In the genomic region with DNA sequence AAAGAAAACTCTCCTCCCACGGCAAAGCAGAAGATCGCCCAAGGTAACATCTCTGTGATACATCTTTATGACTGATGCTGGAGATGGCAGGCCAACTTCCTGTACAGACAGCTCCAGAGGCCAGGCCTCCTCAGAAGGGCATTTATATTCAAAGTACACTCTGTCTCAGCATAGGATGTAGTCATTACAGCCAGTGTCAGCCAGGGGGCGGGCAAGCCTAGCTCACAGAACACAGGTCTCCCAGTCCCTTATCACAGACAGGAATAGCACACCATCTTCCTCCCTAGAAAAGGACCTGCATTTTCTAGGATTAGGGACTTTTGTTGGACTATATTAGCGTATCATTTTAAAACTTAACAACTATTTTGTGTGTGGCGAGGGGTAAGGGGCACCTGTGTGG, we compare ENCODE assay signal across 8 mouse cellular contexts. TPM values are rescaled to one million over a fixed set of nuclear protein-coding genes. Genes with fewer than 3 reads are reported as not detected.
DNase-seq lines count a peak whose midpoint lies in the region; ATAC-seq and TF ChIP-seq lines count a peak whose summit lies in the region.

No protein-coding gene starts in this region.

- TF ChIP-seq CTCF in lung, embryonic 14.5 days (IDR thresholded peaks at IDR 0.05; ENCODE audit: low read depth): peak; percentile 97

- ATAC-seq in forebrain, embryonic 14.5 days: peak; percentile 83
- peak; percentile 81 for ATAC-seq in lung, embryonic 14.5 days (ENCODE audit: insufficient read depth)

- in situ Hi-C loops in ES-E14 (cut with MboI; ENCODE audit: low sequenced_read_pairs in 2 of 2, unreplicated experiment in 2 of 2): loop anchor here (5.0 to 10.0 kb wide), 2 partner anchors 346 to 363 kb away; no protein-coding TSS in a partner anchor

- no peak overlapping the region for H3K4me2 ChIP-seq in forebrain, embryonic 14.5 days (ENCODE audit: low read length)
- no peak overlapping the region for H3K4me2 ChIP-seq in lung, embryonic 14.5 days

- 17% methylated on average over 5 of the region's 5 CpGs for WGBS in forebrain, embryonic 14.5 days
- 14% methylated on average over 5 of the region's 5 CpGs for WGBS in lung, embryonic 14.5 days

- H3K27me3 ChIP-seq in forebrain, embryonic 14.5 days (replicated peaks; ENCODE audit: control insufficient read depth, insufficient read depth, low read length): no peaks in the 10 kb centered on the region
- H3K27me3 ChIP-seq in lung, embryonic 14.5 days (ENCODE audit: insufficient read depth, low read length): no peaks in the 10 kb centered on the region

- no peak overlapping the region for H3K27ac ChIP-seq in ES-E14 (ENCODE audit: insufficient read depth, low read depth, low read length, poor library complexity, severe bottlenecking)
- H3K27ac ChIP-seq in forebrain, embryonic 14.5 days (ENCODE audit: low read depth, low read length): no peak overlapping the region
- H3K27ac ChIP-seq in lung, embryonic 14.5 days (ENCODE audit: low read depth): no peak overlapping the region

- H3K4me1 ChIP-seq in ES-E14 (ENCODE audit: control insufficient read depth in 2 of 2, insufficient read depth in 2 of 2, low read length in 2 of 2, poor library complexity in 1 of 2): peaks cover 0 to 9% of the 10 kb centered on the region in 2 experiments; a peak in 3 of 4 replicates
- peaks cover 10% of the 10 kb centered on the region; the same call in 1 of the 2 replicates for H3K4me1 ChIP-seq in forebrain, embryonic 14.5 days (ENCODE audit: control insufficient read depth, insufficient read depth, low read length)
- no peaks in the 10 kb centered on the region for H3K4me1 ChIP-seq in lung, embryonic 14.5 days (ENCODE audit: insufficient read depth)

- intact Hi-C loops in heart, postnatal 25 days (cut with DNase I): loop anchor here (2.0 kb wide), 3 partner anchors 106 to 362 kb away; no protein-coding TSS in a partner anchor

- no peaks in the 10 kb centered on the region for H3K36me3 ChIP-seq in ES-E14 (ENCODE audit: control insufficient read depth, insufficient read depth, low read length, poor library complexity, severe bottlenecking)
- H3K36me3 ChIP-seq in forebrain, embryonic 14.5 days (ENCODE audit: control insufficient read depth, insufficient read depth, low read length): no peaks in the 10 kb centered on the region
- no peaks in the 10 kb centered on the region for H3K36me3 ChIP-seq in lung, embryonic 14.5 days (ENCODE audit: insufficient read depth)

- no peaks in the 10 kb centered on the region for H3K9me3 ChIP-seq in ES-E14 (ENCODE audit: control insufficient read depth, insufficient read depth, low read depth, low read length)
- H3K9me3 ChIP-seq in forebrain, embryonic 14.5 days (replicated peaks; ENCODE audit: control insufficient read depth, low read length): no peaks in the 10 kb centered on the region
- no peaks in the 10 kb centered on the region for H3K9me3 ChIP-seq in lung, embryonic 14.5 days (ENCODE audit: low read depth, low read length)

- peak overlapping the region in 1 of 2 experiments; percentile 9; a peak in 1 of 4 replicates for H3K4me3 ChIP-seq in ES-E14 (ENCODE audit: insufficient read depth in 1 of 2, low read depth in 1 of 2, low read length in 2 of 2, poor library complexity in 1 of 2, severe bottlenecking in 1 of 2)
- no peak overlapping the region for H3K4me3 ChIP-seq in forebrain, embryonic 14.5 days (ENCODE audit: low read depth, low read length)
- H3K4me3 ChIP-seq in lung, embryonic 14.5 days (ENCODE audit: low read depth, low read length): no peak overlapping the region

- DNase-seq in ES-E14 (ENCODE audit: low read depth, low spot score): peak; percentile 65
- DNase-seq in c-Kit-positive CD71-positive TER-119-positive erythroid progenitor cells, embryonic 14.5 days (ENCODE audit: low spot score): peak; percentile 8
- DNase-seq in forebrain, embryonic 14.5 days (ENCODE audit: low spot score): peak; percentile 90
- peak; percentile 46 for DNase-seq in heart, postnatal 25 days (ENCODE audit: low spot score)
- DNase-seq in layer of hippocampus, adult 11-12 months (ENCODE audit: low spot score): peak; percentile 79
- DNase-seq in lung, embryonic 14.5 days: peak; percentile 90
- DNase-seq in ovary, postnatal 36 days (ENCODE audit: low spot score): peak; percentile 78
- DNase-seq in thymus, postnatal 10 days (ENCODE audit: low spot score in 2 of 2): peak; percentile 72 to 82

- peak overlapping the region; percentile 31; the same call in 1 of the 2 replicates for H3K9ac ChIP-seq in ES-E14 (ENCODE audit: insufficient read depth, low read depth, low read length, poor library complexity, severe bottlenecking)
- no peak overlapping the region for H3K9ac ChIP-seq in forebrain, embryonic 14.5 days (ENCODE audit: low read length)
- no peak overlapping the region for H3K9ac ChIP-seq in lung, embryonic 14.5 days

TF ChIP-seq in ES-E14, 5 proteins besides CTCF, POLR2A, EP300 and RAD21:
- TF ChIP-seq ZC3H11A (IDR thresholded peaks at IDR 0.05; ENCODE audit: borderline replicate concordance, low read depth, low read length) (peak; percentile 67; the same call in 1 of the 2 replicates), MAFK (IDR thresholded peaks at IDR 0.05; ENCODE audit: insufficient read depth, low read depth, low read length) (no peak)

RNA-seq across cellular contexts. Expression of a gene that starts 46.4 kb away (rescaled TPM):
- 22.6 and 27.4 TPM in 2 replicates for total RNA-seq in ES-E14 (2012; rRNA removed)
- 94.6 and 105 TPM in 2 replicates for polyA plus RNA-seq in forebrain, embryonic 14.5 days (2014; fragmentation: Nextera tagmentation; extraction: Ambion mirVana)
- total RNA-seq in heart, postnatal 25 days (2021): 10 to 100 TPM; 39.2 to 46.1 TPM
- 90.7 and 98.9 TPM in 2 replicates for polyA plus RNA-seq in lung, embryonic 14.5 days (2014; fragmentation: Nextera tagmentation; extraction: Ambion mirVana)

RNA-seq across cellular contexts. Expression of a gene that starts 46.6 kb away (rescaled TPM):
- total RNA-seq in ES-E14 (2012; rRNA removed): 3.9 and 5.0 TPM in 2 replicates
- polyA plus RNA-seq in forebrain, embryonic 14.5 days (2014; fragmentation: Nextera tagmentation; extraction: Ambion mirVana): 23.6 and 31.3 TPM in 2 replicates
- 1 to 10 TPM in 1 of 2 experiments, under 1 TPM in 1; 0.98 to 1.1 TPM for total RNA-seq in heart, postnatal 25 days (2021)
- 7.5 and 8.8 TPM in 2 replicates for polyA plus RNA-seq in lung, embryonic 14.5 days (2014; fragmentation: Nextera tagmentation; extraction: Ambion mirVana)

Comparison
In these comparisons a context has a peak if more than half of its experiments do, and no peak if none do; other contexts are left out.
1. DNase-seq: peak in every context shown above with its lines; median percentile 90 in forebrain, embryonic 14.5 days; 90 in lung, embryonic 14.5 days; 79 in layer of hippocampus, adult 11-12 months; 78 in ovary, postnatal 36 days; 77 in thymus, postnatal 10 days; 65 in ES-E14; 46 in heart, postnatal 25 days; 8 in c-Kit-positive CD71-positive TER-119-positive erythroid progenitor cells, embryonic 14.5 days.